Mouse (Mus musculus): ENCODE measurements at regions not wholly inside any gene's neighbourhood (a gene's known extent, or its start where the extent isn't known, plus 50 kb on each side); places are given as distances from the start of the nearest gene placed in this dataset.

GRCm38 (mm10) chr1:38735768-38736167, 71.0 kb upstream of the Aff3 start:
- TF ChIP-seq CTCF (IDR thresholded peaks at IDR 0.05; ENCODE audit: low read depth): no peak
- no peak for TF ChIP-seq EP300 (IDR thresholded peaks at IDR 0.05; ENCODE audit: low read depth)

Data from liver, embryonic 14.5 days (tissue).